Mouse (Mus musculus): ENCODE measurements around the gene Sapcd2. TPM values are rescaled to one million over a fixed set of nuclear protein-coding genes. Genes with fewer than 3 reads are reported as not detected.
"Not testable (repeated sequence)": the region's sequence is repeated elsewhere in the genome, so short reads cannot be mapped to it uniquely, and the experiment has no call there.

Gene Sapcd2
- total and polyA plus RNA-seq, 3 experiments = 0.20 TPM; not detected in 2

DNA sequence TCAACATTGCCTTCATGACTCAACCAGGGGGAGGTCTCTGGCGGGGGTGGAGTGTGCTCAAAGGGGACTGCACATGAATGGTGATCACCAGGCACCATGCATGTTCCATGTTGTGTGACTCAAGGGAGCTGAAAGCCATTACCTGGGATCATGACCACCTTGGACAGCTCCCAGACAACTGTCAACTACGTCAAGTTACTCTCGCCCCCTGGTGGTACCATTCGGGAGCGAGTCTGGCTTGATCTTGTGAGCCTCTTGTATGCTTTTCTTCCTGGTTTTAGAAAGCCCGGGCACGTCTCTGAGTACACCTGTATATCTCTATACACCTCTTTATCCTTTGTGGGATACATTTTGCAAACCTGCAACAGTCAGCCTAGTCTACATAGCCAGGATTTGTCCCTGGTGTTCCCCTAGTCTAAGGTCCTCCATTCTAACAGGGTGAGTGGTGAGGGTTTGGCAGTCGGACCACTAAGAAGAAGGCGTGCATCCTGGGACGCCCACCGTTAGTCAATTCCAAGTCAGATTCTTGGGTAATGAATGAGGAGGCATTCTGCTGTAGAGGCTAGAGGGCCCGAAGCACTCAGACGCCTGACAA is 30.4 kb downstream of the Sapcd2 start:
- Histone ChIP-seq H3K27me3 (ENCODE audit: control insufficient read depth, insufficient read depth, low read length) (no peaks in the 10 kb centered on the region), H3K27ac (no peak overlapping the region; the same call in none of the 2 replicates), H3K9ac (ENCODE audit: low read depth, low read length) (peak overlapping the region; percentile 18; the same call in 1 of the 2 replicates), H3K4me3 (peak overlapping the region; percentile 58), H3K36me3 (ENCODE audit: control insufficient read depth, insufficient read depth, low read length) (no peaks in the 10 kb centered on the region), H3K79me2 (replicated peaks; ENCODE audit: control insufficient read depth, insufficient read depth, low read length) (no peaks in the 10 kb centered on the region), H3K4me1 (ENCODE audit: control insufficient read depth, insufficient read depth, low read length) (0 out of 2 replicates have a peak, but pooled peaks cover 1% of the 10 kb centered on the region)
- TF ChIP-seq EP300 (IDR thresholded peaks at IDR 0.05; ENCODE audit: insufficient read depth, low read depth, low read length) (no peak), CTCF (IDR thresholded peaks at IDR 0.05) (peak; percentile 72), POLR2A (IDR thresholded peaks at IDR 0.05; ENCODE audit: insufficient read depth, low read depth, low read length) (no peak)
- intact Hi-C loops (cut with DNase I) = loop anchor here (5.0 kb wide), 1 partner anchor 35 kb away; the partner anchor contains the start of gene Uap1l1
- peak; percentile 51 to 66 for DNase-seq
- 2% methylated on average over 13 of the region's 13 CpGs for WGBS

DNA sequence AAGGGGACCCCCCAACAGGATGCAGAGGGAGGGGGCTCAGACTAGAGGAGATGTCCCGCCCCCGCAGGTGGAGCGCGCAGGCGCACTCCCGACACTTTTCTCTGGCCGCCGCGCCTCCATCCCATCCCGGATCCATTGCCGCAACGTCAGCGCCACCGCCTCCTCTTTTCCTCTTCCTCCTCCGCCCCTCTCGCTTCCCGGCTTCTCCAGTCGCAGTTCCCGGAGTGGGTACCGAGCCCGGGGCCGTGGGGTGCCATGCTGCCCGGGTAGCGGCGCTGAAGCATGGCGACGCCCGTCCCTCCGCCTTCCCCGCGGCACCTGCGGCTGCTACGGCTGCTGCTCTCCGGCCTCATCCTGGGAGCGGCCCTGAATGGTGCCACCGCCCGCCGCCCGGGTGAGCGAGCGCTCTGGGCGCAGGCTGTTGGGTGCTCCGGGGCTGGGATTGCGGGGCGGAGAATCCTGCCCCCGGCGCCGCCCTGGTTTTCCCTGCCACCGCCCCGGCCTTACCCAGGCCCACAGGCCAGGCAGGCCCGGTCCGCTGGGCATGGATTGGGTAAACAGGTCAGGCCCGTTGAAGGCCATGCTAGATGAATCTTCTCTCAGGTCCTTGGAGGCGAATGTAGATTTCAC is 31.0 kb downstream of the Sapcd2 start:
- Histone ChIP-seq H3K4me1 (ENCODE audit: control insufficient read depth, insufficient read depth, low read length) (0 out of 2 replicates have a peak, but pooled peaks cover 1% of the 10 kb centered on the region), H3K9ac (ENCODE audit: low read depth, low read length) (peak overlapping the region; percentile 77), H3K27ac (peak overlapping the region; percentile 74), H3K36me3 (ENCODE audit: control insufficient read depth, insufficient read depth, low read length) (no peaks in the 10 kb centered on the region), H3K27me3 (ENCODE audit: control insufficient read depth, insufficient read depth, low read length) (no peaks in the 10 kb centered on the region), H3K79me2 (replicated peaks; ENCODE audit: control insufficient read depth, insufficient read depth, low read length) (no peaks in the 10 kb centered on the region), H3K4me3 (peak overlapping the region; percentile 58)
- intact Hi-C loops (cut with DNase I) = loop anchor here (5.0 kb wide), 1 partner anchor 36 kb away; the partner anchor contains the start of gene Uap1l1
- 2% methylated on average over 54 of the region's 54 CpGs for WGBS
- TF ChIP-seq POLR2A (IDR thresholded peaks at IDR 0.05; ENCODE audit: insufficient read depth, low read depth, low read length) (peak; percentile 55; the same call in 1 of the 2 replicates), EP300 (IDR thresholded peaks at IDR 0.05; ENCODE audit: insufficient read depth, low read depth, low read length) (no peak)
- peak; percentile 82 to 83 for DNase-seq

DNA sequence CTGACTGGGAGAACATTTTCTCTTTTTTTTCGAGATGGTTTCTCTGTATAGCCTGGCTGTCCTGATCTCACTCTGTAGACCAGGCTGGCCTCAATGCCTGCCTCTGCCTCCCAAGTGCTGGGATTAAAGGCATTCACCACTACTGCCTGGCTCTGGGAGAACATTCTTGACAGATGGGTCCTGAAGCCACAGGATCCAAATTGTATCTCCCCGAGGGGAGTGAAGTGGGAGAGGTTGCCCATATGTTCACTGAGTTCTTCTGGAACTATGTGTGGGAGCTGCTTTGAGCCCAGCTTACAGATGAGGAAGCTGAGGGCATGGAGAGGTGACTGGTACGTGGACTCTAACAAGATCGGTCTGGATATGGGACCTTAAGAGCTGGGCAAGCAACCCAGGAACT is 31.9 kb downstream of the Sapcd2 start:
- Histone ChIP-seq H3K9ac (ENCODE audit: low read depth, low read length) (no peak overlapping the region), H3K27ac (no peak overlapping the region), H3K27me3 (ENCODE audit: control insufficient read depth, insufficient read depth, low read length) (no peaks in the 10 kb centered on the region), H3K79me2 (replicated peaks; ENCODE audit: control insufficient read depth, insufficient read depth, low read length) (no peaks in the 10 kb centered on the region), H3K36me3 (ENCODE audit: control insufficient read depth, insufficient read depth, low read length) (no peaks in the 10 kb centered on the region), H3K4me3 (no peak overlapping the region), H3K4me1 (ENCODE audit: control insufficient read depth, insufficient read depth, low read length) (0 out of 2 replicates have a peak, but pooled peaks cover 1% of the 10 kb centered on the region)
- no peak for DNase-seq
- WGBS = 72% methylated on average over 4 of the region's 4 CpGs
- TF ChIP-seq EP300 (IDR thresholded peaks at IDR 0.05; ENCODE audit: insufficient read depth, low read depth, low read length) (no peak), CTCF (IDR thresholded peaks at IDR 0.05) (no peak), POLR2A (IDR thresholded peaks at IDR 0.05; ENCODE audit: insufficient read depth, low read depth, low read length) (no peak)
- intact Hi-C loops (cut with DNase I) = loop anchor here (5.0 kb wide), 1 partner anchor 37 kb away; the partner anchor contains the start of gene Uap1l1

DNA sequence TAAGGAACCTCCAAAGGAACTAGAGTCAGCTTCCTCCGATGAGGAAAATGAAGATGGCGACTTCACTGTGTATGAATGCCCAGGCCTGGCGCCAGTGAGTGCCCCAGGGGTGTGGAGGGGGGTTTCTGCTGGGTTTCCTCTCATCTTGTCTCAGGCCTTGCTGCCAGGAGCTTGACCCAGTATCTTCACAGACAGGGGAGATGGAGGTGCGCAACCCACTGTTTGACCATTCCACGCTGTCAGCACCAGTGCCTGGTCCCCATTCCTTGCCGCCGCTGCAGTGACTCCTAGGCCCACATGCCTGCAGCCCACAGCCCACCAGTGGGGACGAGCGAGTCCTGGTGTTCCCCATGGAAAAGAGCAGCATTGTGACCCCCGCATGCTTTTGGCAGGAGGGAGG is 36.8 kb downstream of the Sapcd2 start:
- H3K36me3 ChIP-seq (ENCODE audit: control insufficient read depth, insufficient read depth, low read length) = no peaks in the 10 kb centered on the region
- no peak overlapping the region for H3K9ac ChIP-seq (ENCODE audit: low read depth, low read length)
- no peaks in the 10 kb centered on the region for H3K27me3 ChIP-seq (ENCODE audit: control insufficient read depth, insufficient read depth, low read length)
- H3K79me2 ChIP-seq (replicated peaks; ENCODE audit: control insufficient read depth, insufficient read depth, low read length) = no peaks in the 10 kb centered on the region
- no peak overlapping the region for H3K4me3 ChIP-seq
- intact Hi-C loops (cut with DNase I) = no loop called here
- H3K4me1 ChIP-seq (ENCODE audit: control insufficient read depth, insufficient read depth, low read length) = no peaks in the 10 kb centered on the region
- H3K27ac ChIP-seq = no peak overlapping the region
- WGBS = 84% methylated on average over 10 of the region's 10 CpGs
- DNase-seq = no peak
- TF ChIP-seq POLR2A (IDR thresholded peaks at IDR 0.05; ENCODE audit: insufficient read depth, low read depth, low read length) = no peak
- no peak for TF ChIP-seq CTCF (IDR thresholded peaks at IDR 0.05)
- no peak for TF ChIP-seq EP300 (IDR thresholded peaks at IDR 0.05; ENCODE audit: insufficient read depth, low read depth, low read length)

DNA sequence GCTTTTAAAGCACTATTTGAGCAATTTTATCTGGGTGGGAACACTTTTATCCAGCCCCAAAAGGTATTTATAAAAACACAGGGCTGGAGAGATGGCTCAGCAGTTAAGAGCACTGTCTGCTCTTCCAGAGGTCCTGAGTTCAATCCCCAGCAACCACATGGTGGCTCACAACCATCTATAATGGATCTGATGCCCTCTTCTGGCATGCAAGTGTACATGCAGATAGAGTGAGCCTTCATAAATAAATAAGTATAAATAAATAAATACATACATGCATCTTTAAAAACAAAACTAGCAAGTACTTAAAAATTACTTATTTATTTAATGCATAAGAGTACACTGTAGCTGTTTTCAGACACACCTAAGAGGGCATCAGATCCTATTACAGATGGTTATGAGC is 41.3 kb downstream of the Sapcd2 start:
- not testable (repeated sequence) for H3K4me3 ChIP-seq; H3K79me2 ChIP-seq (replicated peaks; ENCODE audit: control insufficient read depth, insufficient read depth, low read length); H3K4me1 ChIP-seq (ENCODE audit: control insufficient read depth, insufficient read depth, low read length); H3K27me3 ChIP-seq (ENCODE audit: control insufficient read depth, insufficient read depth, low read length); H3K36me3 ChIP-seq (ENCODE audit: control insufficient read depth, insufficient read depth, low read length); H3K9ac ChIP-seq (ENCODE audit: low read depth, low read length); DNase-seq; H3K27ac ChIP-seq
- TF ChIP-seq CTCF (IDR thresholded peaks at IDR 0.05) = peak; percentile 63
- intact Hi-C loops (cut with DNase I) = loop anchor here (5.0 kb wide), 1 partner anchor 36 kb away; no protein-coding TSS in a partner anchor

DNA sequence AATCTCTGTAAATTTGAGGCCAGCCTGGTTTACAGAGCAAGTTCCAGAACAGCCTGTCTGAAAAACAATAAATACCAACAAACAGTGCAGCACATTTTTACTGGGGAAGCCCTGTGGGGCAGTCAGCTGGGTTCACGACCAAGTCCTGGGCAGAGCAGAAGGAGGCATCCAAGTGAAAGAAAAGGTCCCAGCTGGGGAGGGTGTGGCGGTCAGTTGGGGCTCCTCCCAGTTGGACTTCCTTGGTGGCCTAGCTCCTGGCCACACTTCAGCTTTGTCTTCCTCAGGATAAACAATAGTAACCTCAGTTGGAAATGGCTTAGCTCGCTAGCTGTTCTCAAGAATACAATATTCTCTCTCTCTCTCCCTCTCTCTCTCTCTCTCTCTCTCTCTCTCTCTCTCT is 45.3 kb downstream of the Sapcd2 start:
- 21% methylated on average over 3 of the region's 3 CpGs for WGBS
- DNase-seq = peak in 1 of 2 experiments; percentile 45
- intact Hi-C loops (cut with DNase I) = no loop called here
- H3K9ac ChIP-seq (ENCODE audit: low read depth, low read length) = no peak overlapping the region
- TF ChIP-seq EP300 (IDR thresholded peaks at IDR 0.05; ENCODE audit: insufficient read depth, low read depth, low read length) = no peak
- no peak for TF ChIP-seq POLR2A (IDR thresholded peaks at IDR 0.05; ENCODE audit: insufficient read depth, low read depth, low read length)
- no peak for TF ChIP-seq CTCF (IDR thresholded peaks at IDR 0.05)
- no peak overlapping the region for H3K4me3 ChIP-seq
- H3K4me1 ChIP-seq (ENCODE audit: control insufficient read depth, insufficient read depth, low read length) = peaks cover 4% of the 10 kb centered on the region; the same call in 1 of the 2 replicates
- H3K79me2 ChIP-seq (replicated peaks; ENCODE audit: control insufficient read depth, insufficient read depth, low read length) = no peaks in the 10 kb centered on the region
- H3K27me3 ChIP-seq (ENCODE audit: control insufficient read depth, insufficient read depth, low read length) = no peaks in the 10 kb centered on the region
- H3K36me3 ChIP-seq (ENCODE audit: control insufficient read depth, insufficient read depth, low read length) = no peaks in the 10 kb centered on the region; the same call in 1 of the 2 replicates
- H3K27ac ChIP-seq = peak overlapping the region; percentile 0; the same call in 1 of the 2 replicates

All from heart, adult 2 months (tissue).